Comparison of ENCODE assay signal across 16 mouse cellular contexts in genomic region chr1:90247756-90248541, GRCm38 (mm10). TPM values are rescaled to one million over a fixed set of nuclear protein-coding genes. Genes with fewer than 3 reads are reported as not detected.
DNase-seq lines count a peak whose midpoint lies in the region; ATAC-seq lines count a peak whose summit lies in the region.
"Had no signal": no experiment of that assay in that cellular context is flagged by ENCODE, and none has a peak within 500 bp of the region (broad histone marks: within the 10 kb centered on the region; RNA-seq: fewer than 3 reads in every experiment).

No protein-coding gene starts in this region.

- DNase-seq in forebrain, embryonic 11.5 days (ENCODE audit: low spot score), result no peak
- DNase-seq in midbrain, embryonic 10.5 days (ENCODE audit: low spot score), result no peak
- DNase-seq in urinary bladder, postnatal 25 days (ENCODE audit: low spot score), result no peak
- DNase-seq in kidney, adult 9 months, result no peak
- DNase-seq: adrenal gland, adult 2 months; cerebellum, postnatal 10 days; forebrain, postnatal 0 days; gastrocnemius, postnatal 25 days; right cerebral cortex, postnatal 14 days had no signal

- peak overlapping the region; percentile 46 for H3K27ac ChIP-seq in forebrain, embryonic 11.5 days (ENCODE audit: low read depth, low read length)
- H3K27ac ChIP-seq in forebrain, embryonic 13.5 days, result no peak overlapping the region
- H3K27ac ChIP-seq in midbrain, embryonic 10.5 days (replicated peaks), result peak overlapping the region; percentile 57
- H3K27ac ChIP-seq in midbrain, embryonic 15.5 days, result no peak overlapping the region
- peak overlapping the region; percentile 93 for H3K27ac ChIP-seq in liver, embryonic 16.5 days (ENCODE audit: low read length)

- H3K9me3 ChIP-seq in forebrain, embryonic 11.5 days (ENCODE audit: control insufficient read depth, low read length), result no peaks in the 10 kb centered on the region
- H3K9me3 ChIP-seq in forebrain, embryonic 13.5 days (replicated peaks), result no peaks in the 10 kb centered on the region
- no peaks in the 10 kb centered on the region for H3K9me3 ChIP-seq in midbrain, embryonic 10.5 days (replicated peaks)
- no peaks in the 10 kb centered on the region for H3K9me3 ChIP-seq in midbrain, embryonic 15.5 days
- no peaks in the 10 kb centered on the region for H3K9me3 ChIP-seq in liver, embryonic 16.5 days (replicated peaks; ENCODE audit: control insufficient read depth, low read length)

- no peak overlapping the region for H3K4me2 ChIP-seq in forebrain, embryonic 11.5 days (ENCODE audit: low read depth, low read length, severe bottlenecking)
- no peak overlapping the region for H3K4me2 ChIP-seq in forebrain, embryonic 13.5 days
- H3K4me2 ChIP-seq in midbrain, embryonic 15.5 days, result no peak overlapping the region
- H3K4me2 ChIP-seq in liver, embryonic 16.5 days (ENCODE audit: low read depth, low read length), result peak overlapping the region; percentile 35
- H3K4me2 ChIP-seq: midbrain, embryonic 11.5 days had no signal

- ATAC-seq in forebrain, embryonic 11.5 days (replicated peaks; ENCODE audit: low FRiP score), result no peak
- no peak for ATAC-seq in forebrain, embryonic 13.5 days
- no peak for ATAC-seq in midbrain, embryonic 15.5 days (replicated peaks)
- ATAC-seq in erythroblast, adult 5-6 weeks (replicated peaks; ENCODE audit: low FRiP score, poor library complexity, severe bottlenecking), result peak; percentile 68
- peak; percentile 87 for ATAC-seq in liver, embryonic 16.5 days (ENCODE audit: low read depth)
- ATAC-seq: forebrain, postnatal 0 days; inflammation-experienced regulatory T-cells, adult 6 months; lung, postnatal 0 days had no signal

- no peak overlapping the region for H3K9ac ChIP-seq in forebrain, embryonic 11.5 days (ENCODE audit: low read length)
- no peak overlapping the region for H3K9ac ChIP-seq in forebrain, embryonic 13.5 days
- no peak overlapping the region for H3K9ac ChIP-seq in midbrain, embryonic 15.5 days
- H3K9ac ChIP-seq in liver, embryonic 16.5 days (ENCODE audit: low read depth, low read length), result peak overlapping the region; percentile 60
- H3K9ac ChIP-seq: forebrain, postnatal 0 days had no signal

- peaks cover 5% of the 10 kb centered on the region; the same call in 1 of the 2 replicates for H3K4me1 ChIP-seq in forebrain, embryonic 11.5 days (replicated peaks; ENCODE audit: control insufficient read depth, insufficient read depth, low read length)
- H3K4me1 ChIP-seq in forebrain, embryonic 13.5 days, result peaks cover 25% of the 10 kb centered on the region
- peaks cover 69% of the 10 kb centered on the region for H3K4me1 ChIP-seq in midbrain, embryonic 10.5 days
- H3K4me1 ChIP-seq in midbrain, embryonic 15.5 days, result peaks cover 10% of the 10 kb centered on the region; the same call in 1 of the 2 replicates
- H3K4me1 ChIP-seq in liver, embryonic 16.5 days (ENCODE audit: control insufficient read depth, low read depth, low read length), result peaks cover 62% of the 10 kb centered on the region

- 91% methylated on average over 8 of the region's 8 CpGs for WGBS in forebrain, embryonic 11.5 days
- WGBS in forebrain, embryonic 13.5 days, result 91% methylated on average over 8 of the region's 8 CpGs
- 87% methylated on average over 8 of the region's 8 CpGs for WGBS in midbrain, embryonic 10.5 days
- 94% methylated on average over 8 of the region's 8 CpGs for WGBS in midbrain, embryonic 15.5 days
- WGBS in liver, embryonic 16.5 days (ENCODE audit: insufficient replicate concordance), result 37% methylated on average over 8 of the region's 8 CpGs

- no peaks in the 10 kb centered on the region; the same call in 1 of the 2 replicates for H3K27me3 ChIP-seq in forebrain, embryonic 11.5 days (ENCODE audit: control insufficient read depth, insufficient read depth, low read length)
- no peaks in the 10 kb centered on the region for H3K27me3 ChIP-seq in forebrain, embryonic 13.5 days
- peaks cover 4% of the 10 kb centered on the region for H3K27me3 ChIP-seq in midbrain, embryonic 10.5 days (ENCODE audit: low read depth, poor library complexity, severe bottlenecking)
- H3K27me3 ChIP-seq in midbrain, embryonic 15.5 days (replicated peaks), result no peaks in the 10 kb centered on the region
- H3K27me3 ChIP-seq in liver, embryonic 16.5 days (ENCODE audit: control insufficient read depth, insufficient read depth, low read depth, low read length), result no peaks in the 10 kb centered on the region; the same call in 1 of the 2 replicates

- H3K4me3 ChIP-seq in forebrain, embryonic 11.5 days (ENCODE audit: low read depth, low read length), result no peak overlapping the region
- no peak overlapping the region for H3K4me3 ChIP-seq in forebrain, embryonic 13.5 days
- no peak overlapping the region for H3K4me3 ChIP-seq in midbrain, embryonic 10.5 days
- no peak overlapping the region for H3K4me3 ChIP-seq in midbrain, embryonic 15.5 days
- 0 out of 2 replicates have a peak overlapping the region, but pooled peaks have one; percentile 2 for H3K4me3 ChIP-seq in liver, embryonic 16.5 days (ENCODE audit: low read depth, low read length)

- no peaks in the 10 kb centered on the region for H3K36me3 ChIP-seq in forebrain, embryonic 11.5 days (ENCODE audit: control insufficient read depth, insufficient read depth, low read length)
- no peaks in the 10 kb centered on the region for H3K36me3 ChIP-seq in forebrain, embryonic 13.5 days (ENCODE audit: poor library complexity, severe bottlenecking)
- no peaks in the 10 kb centered on the region for H3K36me3 ChIP-seq in midbrain, embryonic 10.5 days
- no peaks in the 10 kb centered on the region for H3K36me3 ChIP-seq in midbrain, embryonic 15.5 days (replicated peaks)
- H3K36me3 ChIP-seq in liver, embryonic 16.5 days (ENCODE audit: control insufficient read depth, insufficient read depth), result no peaks in the 10 kb centered on the region

RNA-seq across cellular contexts. Expression of gene Ackr3, which starts 44.2 kb away (rescaled TPM):
- 31.2 and 31.9 TPM in 2 replicates for polyA plus RNA-seq in forebrain, embryonic 11.5 days (2014; fragmentation: Nextera tagmentation; extraction: Ambion mirVana)
- 28.5 and 29.1 TPM in 2 replicates for polyA plus RNA-seq in forebrain, embryonic 13.5 days (2015; fragmentation: Nextera tagmentation; extraction: Ambion mirVana)
- polyA plus RNA-seq in midbrain, embryonic 10.5 days (2016; fragmentation: Nextera tagmentation; extraction: Ambion mirVana), result 26.3 and 30.9 TPM in 2 replicates
- 11.3 and 11.4 TPM in 2 replicates for polyA plus RNA-seq in midbrain, embryonic 15.5 days (2015; fragmentation: Nextera tagmentation; extraction: Ambion mirVana)
- total RNA-seq in erythroblast, adult 5-6 weeks (2015; ENCODE audit: low replicate concordance), result 1.7 and 2.1 TPM in 2 replicates
- total RNA-seq in erythroblast, adult 5-6 weeks (2017; ENCODE audit: low replicate concordance), result 1.1 and 1.5 TPM in 2 replicates
- 1.4 and 1.8 TPM in 2 replicates for polyA plus RNA-seq in liver, embryonic 16.5 days (2015; fragmentation: Nextera tagmentation; extraction: Ambion mirVana)

Comparison
In these comparisons a context has a peak if more than half of its experiments do, and no peak if none do; other contexts are left out.
1. H3K27ac ChIP-seq: peak in forebrain, embryonic 11.5 days (single experiment), midbrain, embryonic 10.5 days (single experiment) and liver, embryonic 16.5 days (single experiment); none in forebrain, embryonic 13.5 days (single experiment) and midbrain, embryonic 15.5 days (single experiment).
2. ATAC-seq: peak in erythroblast, adult 5-6 weeks (single experiment) and liver, embryonic 16.5 days (single experiment); none in forebrain, embryonic 11.5 days (single experiment), forebrain, embryonic 13.5 days (single experiment) and midbrain, embryonic 15.5 days (single experiment).